Mouse (Mus musculus) lung, adult 2 months (tissue): Measurements from ENCODE around the gene Dnajb11. TPM values are rescaled to one million over a fixed set of nuclear protein-coding genes. Genes with fewer than 3 reads are reported as not detected.

ENCODE experiments used
- DNase-seq: peaks from one replicate; pipeline ENCODE4 v3.0.0; 2022
- H3K4me1 ChIP-seq: fragments of 200-500 bp; 2 replicates; pipeline ENCODE4 v1.6.1; 2011; ENCODE audit warnings: low read length; ENCODE audit not compliant: control insufficient read depth, insufficient read depth
- H3K4me3 ChIP-seq: fragments of 200-500 bp; replicated peaks from 2 replicates; pipeline ENCODE3; 2011; ENCODE audit warnings: low read depth, mild to moderate bottlenecking, control low read depth, low read length; ENCODE audit errors: extremely low read depth
- CTCF ChIP-seq: fragments of 200-500 bp; IDR thresholded peaks from 2 replicates; pipeline ENCODE4 v1.5.1; 2011; ENCODE audit warnings: mild to moderate bottlenecking, low read length, control low read depth; ENCODE audit not compliant: insufficient read depth
- POLR2A ChIP-seq: fragments of 200-500 bp; IDR thresholded peaks from 2 replicates; pipeline ENCODE4 v1.6.1; 2011; ENCODE audit warnings: low read depth, mild to moderate bottlenecking, control low read depth, low read length, borderline replicate concordance; ENCODE audit errors: extremely low read depth
- WGBS: fragments of 180-500 bp; shearing (Covaris S2); methylation state at CpG from one replicate; pipeline ENCODE4 v1.1.7; 2018; 5-methylcytosine and 5-hydroxymethylcytosine counted together
- polyA plus RNA-seq: library from polyadenylated mRNA; depleted of rRNA; stranded (reverse); fragments of >200 nt; gene quantifications from 2 replicates; pipeline ENCODE4 v1.2.3, GENCODE M21; 2012; rRNA removed

The Dnajb11 gene
- polyA plus RNA-seq, 1 experiment, result 18.1 TPM

DNA sequence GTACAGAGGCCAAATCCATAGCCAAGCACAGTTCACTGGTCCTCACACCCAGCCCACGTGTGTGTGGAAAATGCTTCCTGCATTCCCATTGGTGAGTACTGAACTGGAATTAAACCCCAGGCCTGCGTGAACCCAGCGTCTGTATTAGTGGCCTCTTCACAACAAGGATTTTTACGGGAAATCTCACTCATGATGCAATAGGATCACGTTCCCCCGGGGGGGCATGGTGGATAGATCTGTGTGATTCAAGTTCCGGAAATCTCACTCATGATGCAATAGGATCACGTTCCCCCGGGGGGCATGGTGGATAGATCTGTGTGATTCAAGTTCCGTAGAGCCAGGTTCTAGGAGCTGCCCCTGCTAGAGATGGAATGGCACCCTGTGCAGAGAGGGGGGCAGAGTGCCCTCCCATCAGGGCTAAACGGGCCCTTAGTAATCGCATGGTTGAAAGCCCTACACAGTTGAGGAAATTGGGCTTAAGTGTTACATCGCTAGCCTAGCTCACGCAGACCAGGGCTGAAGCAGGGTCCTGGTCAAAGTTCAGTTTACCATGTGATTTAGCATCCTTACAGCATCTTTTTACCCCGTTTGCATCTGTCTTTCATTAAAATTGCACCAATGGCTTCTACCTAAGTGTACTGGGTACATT lies 61.1 kb downstream of the Dnajb11 start:
- TF ChIP-seq CTCF, result no peak
- no peak for TF ChIP-seq POLR2A
- Histone ChIP-seq H3K4me1 (no peaks in the 10 kb centered on the region), H3K4me3 (no peak overlapping the region)
- WGBS, result 80% methylated on average over 15 of the region's 15 CpGs
- DNase-seq, result no peak

DNA sequence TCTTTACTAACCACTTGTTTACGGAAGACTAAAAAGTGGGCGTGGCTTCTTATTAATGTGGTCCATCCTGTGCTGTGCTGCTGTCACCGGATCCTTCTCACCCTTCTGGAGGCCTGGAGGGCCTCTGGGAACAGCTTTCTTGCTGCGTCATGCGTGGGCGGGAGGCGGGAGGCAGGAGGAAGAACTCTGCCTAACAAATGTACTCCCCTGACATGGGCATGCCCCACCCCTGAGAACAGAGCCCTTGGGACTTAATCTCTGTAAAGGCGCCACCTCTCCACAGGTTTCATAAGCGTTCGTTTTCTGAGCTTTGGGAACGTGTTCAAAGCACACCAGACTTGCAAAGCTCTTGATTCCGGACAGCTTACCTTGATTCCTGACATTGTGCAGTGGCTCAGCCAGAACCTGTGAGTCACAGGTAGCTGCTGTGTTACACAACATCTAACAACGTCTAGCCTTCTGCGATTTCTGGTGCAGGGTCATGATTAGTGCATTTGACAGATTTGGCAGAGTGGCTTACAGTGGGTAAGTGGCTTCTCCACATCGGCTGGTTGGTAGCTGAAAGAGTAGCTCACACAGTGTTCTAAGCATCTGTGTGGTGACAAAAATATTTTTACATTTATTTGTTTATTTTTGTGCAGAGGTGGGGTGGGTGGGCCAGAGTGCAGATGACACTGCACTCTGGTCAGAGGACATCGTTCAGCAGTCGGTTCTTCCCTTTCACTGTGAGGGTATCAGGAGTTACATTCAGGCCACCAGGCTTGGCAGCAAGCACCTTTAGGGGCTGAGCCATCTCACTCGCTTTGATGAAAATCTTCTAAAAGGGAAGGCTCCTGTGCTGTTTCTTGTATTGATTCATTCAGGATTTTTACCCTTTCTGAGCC lies 62.6 kb downstream of the Dnajb11 start:
- TF ChIP-seq CTCF (no peak), POLR2A (no peak)
- WGBS, result 34% methylated on average over 18 of the region's 18 CpGs
- Histone ChIP-seq H3K4me3 (no peak overlapping the region), H3K4me1 (no peaks in the 10 kb centered on the region)
- peak; percentile 52 for DNase-seq

DNA sequence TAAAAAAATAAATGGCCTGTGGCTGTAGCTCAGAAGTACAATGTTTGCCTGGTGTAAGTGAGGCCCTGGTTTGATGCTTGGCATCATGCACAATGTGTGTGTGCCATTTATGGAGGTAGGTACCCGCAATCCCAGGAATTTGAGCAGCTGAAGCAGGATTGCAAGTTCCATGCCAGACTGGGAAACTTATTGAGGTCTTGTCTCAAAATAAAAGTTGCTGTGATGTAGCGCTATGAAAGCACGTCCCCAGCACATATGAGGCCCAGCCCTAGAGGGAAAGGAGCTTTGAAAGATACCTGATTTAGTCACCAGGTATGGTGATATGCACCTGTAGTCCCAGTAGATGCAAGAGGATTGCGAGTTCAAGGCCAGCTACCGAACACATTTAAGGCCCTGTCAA lies 64.1 kb downstream of the Dnajb11 start:
- DNase-seq, result no peak
- H3K4me1 ChIP-seq, result no peaks in the 10 kb centered on the region
- 93% methylated on average over 5 of the region's 5 CpGs for WGBS

GRCm38 (mm10) chr16:22922433-22922832 lies 64.8 kb downstream of the Dnajb11 start:
- H3K4me1 ChIP-seq, result no peaks in the 10 kb centered on the region
- TF ChIP-seq POLR2A (no peak), CTCF (no peak)
- DNase-seq, result no peak
- WGBS, result 67% methylated on average over 4 of the region's 4 CpGs
- no peak overlapping the region for H3K4me3 ChIP-seq

More for the DNA sequence above, 64.1 kb downstream of the Dnajb11 start:
- no peak for TF ChIP-seq CTCF
- TF ChIP-seq POLR2A, result no peak
- H3K4me3 ChIP-seq, result no peak overlapping the region

Other genes with a start within 250 kb of the Dnajb11 start
- gene Dgkg, start 200.6 kb upstream of the Dnajb11 start, polyA plus RNA-seq, result 0.68 and 1.0 TPM in 2 replicates
- gene Crygs, start 46.3 kb upstream of the Dnajb11 start, polyA plus RNA-seq, result not detected in 2 replicates
- gene Tbccd1, start 176 bp upstream of the Dnajb11 start, polyA plus RNA-seq, result 8.3 and 12.5 TPM in 2 replicates
- 4.1 and 5.8 TPM in 2 replicates for gene Ahsg, start 33.4 kb downstream of the Dnajb11 start, polyA plus RNA-seq
- gene Fetub, start 60.5 kb downstream of the Dnajb11 start, polyA plus RNA-seq, result 4.1 and 20.9 TPM in 2 replicates
- 0.22 TPM in 1 of 2 replicates, not detected in the other for gene Hrg, start 93.2 kb downstream of the Dnajb11 start, polyA plus RNA-seq
- gene Kng2, start 171.6 kb downstream of the Dnajb11 start, polyA plus RNA-seq, result 0.51 TPM in 1 of 2 replicates, not detected in the other
- gene Kng1, start 200.0 kb downstream of the Dnajb11 start, polyA plus RNA-seq, result 0.12 and 0.14 TPM in 2 replicates
- 71.3 and 141 TPM in 2 replicates for gene Eif4a2, start 249.6 kb downstream of the Dnajb11 start, polyA plus RNA-seq